Mouse (Mus musculus) embryo, embryonic 10.5 days (tissue): ENCODE measurements around the gene Stard13.

Experiments
- DNase-seq: peaks from one replicate; pipeline ENCODE4 v3.0.0-alpha.2; 2015; ENCODE audit warnings: low spot score

The Stard13 gene

GRCm38 (mm10) chr5:151233400-151234031 lies at the start of gene Stard13:
Gene Stard13 (minus strand): TSS chr5:151233836.
- DNase-seq: peak; percentile 50

GRCm38 (mm10) chr5:151279531-151279930 lies 45.9 kb upstream of the Stard13 start:
- DNase-seq: no peak

- no peak for DNase-seq
Measured at GRCm38 (mm10) chr5:151277927-151278326, 44.3 kb upstream of the Stard13 start.

GRCm38 (mm10) chr5:151275986-151276385 lies 42.4 kb upstream of the Stard13 start:
- DNase-seq: no peak

GRCm38 (mm10) chr5:151274265-151274664 lies 40.6 kb upstream of the Stard13 start:
- DNase-seq: no peak

GRCm38 (mm10) chr5:151270815-151271214 lies 37.2 kb upstream of the Stard13 start:
- no peak for DNase-seq

GRCm38 (mm10) chr5:151266896-151267634 lies 33.4 kb upstream of the Stard13 start:
- no peak for DNase-seq

- no peak for DNase-seq
Measured at GRCm38 (mm10) chr5:151261558-151261957, 27.9 kb upstream of the Stard13 start.

GRCm38 (mm10) chr5:151252213-151252612 lies 18.6 kb upstream of the Stard13 start:
- DNase-seq: peak; percentile 18

GRCm38 (mm10) chr5:151251656-151252055 lies 18.0 kb upstream of the Stard13 start:
- no peak for DNase-seq

GRCm38 (mm10) chr5:151248671-151249620 lies 15.3 kb upstream of the Stard13 start:
- peak; percentile 43 for DNase-seq

GRCm38 (mm10) chr5:151248084-151248483 lies 14.4 kb upstream of the Stard13 start:
- DNase-seq: peak; percentile 21

- peak; percentile 45 for DNase-seq
Measured at GRCm38 (mm10) chr5:151247115-151247875, 13.7 kb upstream of the Stard13 start.

GRCm38 (mm10) chr5:151246287-151246686 lies 12.7 kb upstream of the Stard13 start:
- peak; percentile 46 for DNase-seq

GRCm38 (mm10) chr5:151245571-151245970 lies 11.9 kb upstream of the Stard13 start:
- no peak for DNase-seq

GRCm38 (mm10) chr5:151238730-151239129 lies 5.1 kb upstream of the Stard13 start:
- DNase-seq: no peak

- DNase-seq: no peak
Measured at GRCm38 (mm10) chr5:151236411-151236810, 2.8 kb upstream of the Stard13 start.

GRCm38 (mm10) chr5:151232576-151233299 lies 898 bp downstream of the Stard13 start:
- DNase-seq: peak; percentile 17

- no peak for DNase-seq
Measured at GRCm38 (mm10) chr5:151231861-151232260, 1.8 kb downstream of the Stard13 start.

GRCm38 (mm10) chr5:151231411-151231810 lies 2.2 kb downstream of the Stard13 start:
- DNase-seq: no peak

GRCm38 (mm10) chr5:151230427-151230826 lies 3.2 kb downstream of the Stard13 start:
- DNase-seq: no peak
